Mouse (Mus musculus) skeletal muscle tissue, adult 2 months (tissue): ENCODE results near the gene Gm3183.
"Not testable (repeated sequence)": the region's sequence is repeated elsewhere in the genome, so short reads cannot be mapped to it uniquely, and the experiment has no call there.

Source experiments
- DNase-seq: peaks from one replicate; pipeline ENCODE4 v3.0.0-alpha.2; 2012; ENCODE audit warnings: low read depth, low spot score

The Gm3183 gene

GRCm38 (mm10) chr5:94865136-94865535, at the start of gene Gm3183:
Gene Gm3183, plus strand, starts transcription at chr5:94865436.
- DNase-seq, result not testable (repeated sequence)
